Mouse (Mus musculus) midbrain, embryonic 10.5 days (tissue): Measurements from ENCODE around the gene Mall. TPM values are rescaled to one million over a fixed set of nuclear protein-coding genes. Genes with fewer than 3 reads are reported as not detected.

Experiments used
- DNase-seq: peaks from one replicate; pipeline ENCODE4 v3.0.0-alpha.2; 2017; ENCODE audit warnings: low spot score
- H3K27ac ChIP-seq: fragments of 300-500 bp; sonication (generic); replicated peaks from 2 replicates; pipeline ENCODE4 v1.5.1; 2016; ENCODE audit warnings: mild to moderate bottlenecking
- H3K27me3 ChIP-seq: fragments of 300-500 bp; sonication (generic); 2 replicates; pipeline ENCODE4 v1.6.1; 2016; ENCODE audit warnings: low read depth, mild to moderate bottlenecking; ENCODE audit not compliant: poor library complexity, severe bottlenecking
- H3K36me3 ChIP-seq: fragments of 300-500 bp; sonication (generic); 2 replicates; pipeline ENCODE4 v1.6.1; 2016; ENCODE audit warnings: mild to moderate bottlenecking, moderate library complexity
- H3K4me1 ChIP-seq: fragments of 300-500 bp; sonication (generic); 2 replicates; pipeline ENCODE4 v1.6.1; 2016
- H3K4me3 ChIP-seq: fragments of 300-500 bp; sonication (generic); 2 replicates; pipeline ENCODE4 v1.5.1; 2016; ENCODE audit warnings: mild to moderate bottlenecking, moderate library complexity
- H3K9me3 ChIP-seq: fragments of 300-500 bp; sonication (generic); replicated peaks from 2 replicates; pipeline ENCODE4 v1.6.1; 2016; ENCODE audit warnings: mild to moderate bottlenecking
- WGBS: fragments of 180-500 bp; shearing (Covaris S2); methylation state at CpG from one replicate; pipeline ENCODE4 v1.1.7; 2016; 5-methylcytosine and 5-hydroxymethylcytosine counted together
- polyA plus RNA-seq: library from polyadenylated mRNA; unstranded; fragments of >200 nt; fragmentation: Nextera tagmentation; extraction: Ambion mirVana; gene quantifications from 2 replicates; pipeline ENCODE4 v1.2.1, GENCODE M21; 2016

The Mall gene
- polyA plus RNA-seq, 1 experiment from 2014 or later = 0.56 TPM

- Histone ChIP-seq H3K4me3 (peak overlapping the region; percentile 62), H3K27me3 (peaks cover 77% of the 10 kb centered on the region), H3K27ac (no peak overlapping the region), H3K9me3 (no peaks in the 10 kb centered on the region), H3K36me3 (no peaks in the 10 kb centered on the region), H3K4me1 (peaks cover 16% of the 10 kb centered on the region)
- WGBS = 7% methylated on average over 9 of the region's 9 CpGs
- DNase-seq = peak; percentile 12
Observed at GRCm38 (mm10) chr2:127655419-127655818, 74.3 kb downstream of the Mall start.

- Histone ChIP-seq H3K9me3 (no peaks in the 10 kb centered on the region), H3K36me3 (no peaks in the 10 kb centered on the region), H3K4me3 (no peak overlapping the region), H3K27me3 (peaks cover 76% of the 10 kb centered on the region), H3K4me1 (peaks cover 16% of the 10 kb centered on the region), H3K27ac (no peak overlapping the region)
- no peak for DNase-seq
- WGBS = 59% methylated on average over 3 of the region's 3 CpGs
Observed at GRCm38 (mm10) chr2:127654786-127655185, 74.9 kb downstream of the Mall start.

Other genes with a start within 250 kb of the Mall start
- 1.8 and 2.6 TPM in 2 replicates for gene Kcnip3, start 207.8 kb downstream of the Mall start, polyA plus RNA-seq
- 0.28 and 0.43 TPM in 2 replicates for gene Prom2, start 188.5 kb downstream of the Mall start, polyA plus RNA-seq
- 7.6 and 9.6 TPM in 2 replicates for gene Zfp661, start 142.8 kb downstream of the Mall start, polyA plus RNA-seq
- 169 and 178 TPM in 2 replicates for gene Mrps5, start 142.7 kb downstream of the Mall start, polyA plus RNA-seq
- gene Mal, start 73.2 kb downstream of the Mall start, polyA plus RNA-seq = 0.62 and 1.0 TPM in 2 replicates
- gene Nphp1, start 59.0 kb upstream of the Mall start, polyA plus RNA-seq = 42.2 and 45.1 TPM in 2 replicates
- 26.5 and 30.3 TPM in 2 replicates for gene Mtln, start 62.6 kb upstream of the Mall start, polyA plus RNA-seq
- gene Bub1, start 101.9 kb upstream of the Mall start, polyA plus RNA-seq = 100 and 109 TPM in 2 replicates
- 0.05 and 0.07 TPM in 2 replicates for gene Acoxl, start 108.9 kb upstream of the Mall start, polyA plus RNA-seq